Mouse (Mus musculus) kidney, postnatal 14 days (tissue): ENCODE measurements around the gene Akap13.
A peak's percentile ranks its signal among the peaks of the same experiment; 100 is the strongest.

ENCODE experiments used
- DNase-seq: peaks from one replicate; pipeline ENCODE4 v3.0.0; 2022; ENCODE audit warnings: mixed read lengths

Gene Akap13

GRCm38 (mm10) chr7:75568276-75568675 is 112.9 kb downstream of the Akap13 start:
- DNase-seq, result no peak

GRCm38 (mm10) chr7:75568883-75569282 is 113.5 kb downstream of the Akap13 start:
- peak; percentile 33 for DNase-seq

- no peak for DNase-seq
Observed at GRCm38 (mm10) chr7:75570218-75570617, 114.9 kb downstream of the Akap13 start.

DNA sequence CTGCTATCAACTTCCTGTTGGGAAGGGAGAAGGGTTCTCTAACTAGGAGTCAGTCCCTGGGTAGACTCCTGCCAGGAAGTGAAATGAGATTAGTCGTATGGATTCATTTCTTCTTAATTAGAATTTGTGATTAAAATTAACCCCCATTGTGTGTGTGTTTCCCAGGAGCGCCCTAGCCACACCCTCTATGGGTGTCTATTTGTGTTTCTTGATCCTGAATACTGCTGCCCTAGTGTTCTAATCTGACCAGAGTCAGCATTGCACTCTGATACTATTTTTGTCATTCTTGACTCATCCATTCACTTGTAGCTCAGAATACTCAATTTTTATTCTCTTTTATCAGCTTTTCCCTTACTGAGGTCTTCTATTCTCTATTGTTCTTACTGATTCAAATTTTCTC is 115.7 kb downstream of the Akap13 start:
- no peak for DNase-seq

DNA sequence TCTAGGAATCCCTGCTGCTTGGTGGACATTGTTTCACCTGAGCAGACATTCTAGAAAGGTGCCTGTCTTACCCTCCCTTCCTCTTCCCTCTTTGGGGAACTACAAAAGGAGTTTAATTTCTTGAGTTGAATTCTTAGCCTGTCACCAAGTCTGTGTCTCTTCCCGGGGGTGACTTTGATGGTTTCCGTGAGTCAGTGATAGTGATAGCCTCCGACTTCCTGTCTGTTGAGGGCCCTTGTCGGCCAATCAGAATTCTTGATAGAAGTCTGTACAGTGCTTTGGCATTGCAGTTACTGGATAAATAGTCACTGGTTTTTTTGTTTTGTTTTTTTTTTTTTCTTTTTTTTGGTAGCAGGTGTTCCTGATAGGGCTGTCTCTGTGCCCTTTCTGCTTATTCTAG is 116.8 kb downstream of the Akap13 start:
- DNase-seq, result no peak

DNA sequence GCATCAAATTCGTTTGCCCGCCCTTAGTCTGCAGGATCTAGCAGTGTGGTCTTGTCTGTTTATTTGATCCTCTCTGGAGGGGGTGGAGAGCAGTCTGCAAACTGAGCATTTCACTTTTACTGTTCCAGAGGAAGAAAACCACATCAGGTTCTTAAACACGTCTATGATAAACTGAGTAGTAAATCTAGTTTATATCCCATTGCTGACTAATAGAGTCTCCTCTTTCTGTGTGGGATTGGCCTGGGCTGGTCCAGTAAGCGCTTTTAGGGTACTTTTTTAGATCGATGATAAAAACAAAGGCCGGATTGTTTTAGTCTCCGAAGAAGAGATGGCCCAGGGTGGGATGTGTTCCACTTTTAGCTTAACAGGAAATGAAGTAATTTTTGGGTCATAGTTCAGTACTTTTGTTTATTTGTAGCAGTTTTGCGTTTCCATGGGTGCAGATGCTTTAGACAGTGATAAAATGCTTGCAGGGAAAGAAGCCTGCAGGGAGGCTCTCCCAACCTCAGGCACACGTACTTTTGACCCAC is 119.9 kb downstream of the Akap13 start:
- DNase-seq, result peak; percentile 53

- DNase-seq, result no peak
Observed at GRCm38 (mm10) chr7:75575800-75576585, 120.7 kb downstream of the Akap13 start.

DNA sequence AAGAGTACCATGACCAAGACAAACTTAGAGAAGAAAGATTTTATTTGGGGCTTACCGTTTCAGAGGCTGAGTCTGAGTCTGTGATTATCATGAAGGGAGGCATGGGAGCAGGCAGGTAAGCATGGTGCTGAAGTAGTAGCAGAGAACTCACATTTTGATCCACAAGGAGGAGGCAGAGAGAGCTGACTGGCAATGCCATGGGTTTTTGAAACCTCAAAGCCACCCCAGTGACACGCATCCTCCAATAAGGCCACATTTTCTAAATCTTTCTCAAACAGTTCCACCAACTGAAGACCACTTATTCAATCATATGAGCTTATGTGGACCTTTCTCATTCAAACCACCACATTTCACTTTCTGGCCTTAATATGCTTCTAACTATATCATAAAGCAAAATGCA is 121.5 kb downstream of the Akap13 start:
- DNase-seq, result no peak

- peak; percentile 27 for DNase-seq
Observed at GRCm38 (mm10) chr7:75577353-75577752, 122.0 kb downstream of the Akap13 start.

- no peak for DNase-seq
Observed at GRCm38 (mm10) chr7:75578647-75579046, 123.3 kb downstream of the Akap13 start.

GRCm38 (mm10) chr7:75582091-75582490 is 126.8 kb downstream of the Akap13 start:
- DNase-seq, result no peak

GRCm38 (mm10) chr7:75584100-75584499 is 128.8 kb downstream of the Akap13 start:
- no peak for DNase-seq

GRCm38 (mm10) chr7:75585409-75585808 is 130.1 kb downstream of the Akap13 start:
- no peak for DNase-seq

- DNase-seq, result no peak
Observed at GRCm38 (mm10) chr7:75586113-75586512, 130.8 kb downstream of the Akap13 start.

- no peak for DNase-seq
Observed at GRCm38 (mm10) chr7:75587727-75588126, 132.4 kb downstream of the Akap13 start.

- DNase-seq, result no peak
Observed at GRCm38 (mm10) chr7:75589304-75589973, 134.1 kb downstream of the Akap13 start.

DNA sequence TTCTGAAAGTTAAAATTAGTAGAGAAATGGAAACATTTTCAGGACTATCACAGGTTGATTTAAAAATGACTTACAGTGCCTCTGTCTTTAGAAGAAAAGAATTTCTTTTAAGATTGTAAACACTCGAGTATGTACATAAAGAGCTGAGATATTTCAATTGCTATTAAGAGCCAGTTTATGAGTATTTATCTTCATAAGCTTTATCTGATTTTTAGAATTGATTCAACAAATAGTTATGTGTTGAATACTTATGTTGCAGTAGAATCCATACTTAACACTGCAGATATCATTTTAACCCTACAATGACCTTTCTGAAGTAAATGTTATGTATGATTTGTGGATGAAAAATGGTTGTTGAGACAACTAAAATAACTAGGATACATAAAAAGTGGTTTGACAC is 136.6 kb downstream of the Akap13 start:
- DNase-seq, result no peak

DNA sequence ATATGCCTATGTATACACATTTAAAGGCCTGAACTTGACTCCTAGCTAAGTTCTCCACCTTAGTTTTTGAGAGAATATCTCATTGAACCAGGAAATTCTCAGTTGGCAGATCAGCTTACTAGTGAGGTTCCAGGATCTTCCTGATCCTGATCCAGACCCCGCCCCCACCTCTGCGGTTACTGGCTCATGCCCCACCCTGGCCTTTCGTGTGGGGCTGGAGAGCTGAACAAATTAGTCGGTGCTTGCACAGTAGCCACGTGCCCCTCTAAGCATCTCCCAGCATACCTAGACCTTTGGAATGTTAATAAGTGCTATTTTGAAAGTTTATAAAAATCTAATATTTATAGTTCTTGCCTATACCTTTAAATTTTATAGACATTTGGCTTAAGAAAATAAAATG is 139.5 kb downstream of the Akap13 start:
- no peak for DNase-seq

DNA sequence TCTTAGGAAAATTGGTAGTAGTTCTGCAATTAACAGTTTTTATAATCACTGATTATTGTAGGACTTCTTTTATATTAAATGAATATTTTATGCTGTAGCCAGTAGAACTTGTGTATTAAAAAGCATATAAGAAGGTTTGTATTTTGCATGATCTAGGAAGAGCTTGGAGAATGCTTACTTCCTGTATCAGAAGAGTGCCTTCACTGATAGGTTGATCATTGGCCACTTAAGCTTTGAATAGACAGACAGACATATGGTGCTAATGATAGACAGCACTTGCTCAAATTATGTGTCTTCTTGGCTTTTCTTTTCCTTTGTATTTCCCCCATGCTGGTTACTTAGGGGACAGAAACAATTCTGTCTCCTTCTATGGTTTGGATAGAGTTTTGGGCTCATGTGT is 139.9 kb downstream of the Akap13 start:
- DNase-seq, result no peak

GRCm38 (mm10) chr7:75596058-75596748 is 140.9 kb downstream of the Akap13 start:
- no peak for DNase-seq

DNA sequence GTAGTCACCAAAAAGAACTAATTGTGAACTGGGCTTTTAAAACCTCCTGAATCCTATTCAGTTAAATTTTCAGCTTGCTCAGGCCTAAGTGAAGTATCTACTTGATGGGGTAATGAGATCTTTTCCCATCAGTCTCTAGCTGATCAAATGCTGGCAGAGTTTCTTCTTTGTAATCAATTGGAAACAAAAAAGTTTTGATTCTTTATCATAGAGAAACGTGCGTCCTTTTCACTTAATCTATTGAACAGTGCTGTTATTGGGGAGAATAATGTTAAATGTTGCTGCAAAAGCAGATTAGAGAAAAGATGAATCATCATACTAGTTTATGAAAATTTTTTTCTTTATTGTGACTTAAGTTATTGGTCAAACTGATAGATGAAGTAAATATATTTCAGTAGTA is 142.5 kb downstream of the Akap13 start:
- no peak for DNase-seq

- DNase-seq, result no peak
Observed at GRCm38 (mm10) chr7:75600360-75601075, 145.2 kb downstream of the Akap13 start.

DNA sequence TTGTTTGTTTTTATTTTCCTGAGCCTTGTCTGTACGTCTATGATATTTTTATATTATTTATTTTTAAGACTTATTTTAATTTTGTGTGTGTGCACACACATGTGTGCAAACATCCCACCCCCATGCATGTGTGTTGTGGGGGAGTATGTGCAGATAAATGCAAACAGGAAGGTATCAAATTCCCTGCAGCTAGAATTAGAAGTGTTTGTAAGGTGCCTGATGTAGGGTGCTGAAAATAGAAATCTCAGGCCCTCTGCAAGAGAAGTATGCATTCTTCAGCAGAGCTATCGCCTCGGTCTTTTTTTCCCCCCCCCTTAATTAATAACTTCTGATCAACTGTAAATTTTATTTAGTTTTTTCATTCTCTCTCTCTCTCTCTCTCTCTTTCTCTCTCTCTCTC is 151.9 kb downstream of the Akap13 start:
- no peak for DNase-seq
